Comparison of ENCODE assay signal across 9 mouse cellular contexts in the genomic region with DNA sequence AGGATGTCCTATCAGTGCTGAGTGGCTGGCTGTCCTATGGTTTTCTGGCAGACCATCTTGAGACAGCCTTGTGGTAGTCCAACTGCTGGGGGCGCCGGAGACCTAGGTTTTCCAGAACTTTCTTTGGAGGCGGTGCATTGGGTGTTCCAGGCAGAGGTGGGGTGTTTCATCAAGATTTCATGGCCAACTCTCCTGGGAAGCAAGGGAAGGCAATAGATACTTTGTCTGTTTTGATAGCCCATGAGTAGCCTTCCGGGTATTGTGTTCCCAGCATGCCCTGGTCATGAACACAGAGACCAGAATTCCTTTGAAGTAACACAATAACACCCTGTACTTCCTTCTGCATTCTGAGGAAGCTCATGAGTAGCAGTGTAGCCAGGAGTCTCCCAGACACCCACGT. TPM values are rescaled to one million over a fixed set of nuclear protein-coding genes. Genes with fewer than 3 reads are reported as not detected.
DNase-seq lines count a peak whose midpoint lies in the region; ATAC-seq lines count a peak whose summit lies in the region.
"Had no signal": no experiment of that assay in that cellular context is flagged by ENCODE, and none has a peak within 500 bp of the region (broad histone marks: within the 10 kb centered on the region; RNA-seq: fewer than 3 reads in every experiment).

No protein-coding gene starts in this region.

- intact Hi-C loops in gastrocnemius, postnatal 14 days (cut with DNase I; ENCODE audit: low total_unique reads) = no loop called here

- peak; percentile 29 for DNase-seq in gastrocnemius, postnatal 14 days
- DNase-seq in gastrocnemius, adult 8-10 months (ENCODE audit: low spot score in 2 of 2) = no peak
- peak; percentile 75 to 88 for DNase-seq in heart, adult 18-20 months
- peak; percentile 24 to 31 for DNase-seq in kidney, adult 8-10 months
- DNase-seq in lung, postnatal 25 days (ENCODE audit: low spot score) = peak; percentile 59
- DNase-seq in left cerebral cortex, adult 11 months (ENCODE audit: low spot score) = no peak
- DNase-seq in layer of hippocampus, adult 18-20 months (ENCODE audit: low spot score in 2 of 2) = no peak

- ATAC-seq in megakaryocyte-erythroid progenitor cell, adult 5-6 weeks (replicated peaks; ENCODE audit: low FRiP score, low TSS enrichment, poor library complexity, severe bottlenecking) = no peak; the same call in 1 of the 2 replicates
- ATAC-seq: forebrain, embryonic 16.5 days had no signal

RNA-seq across cellular contexts. Expression of gene Vwf, which starts 17.1 kb away (rescaled TPM):
- total RNA-seq in gastrocnemius, postnatal 14 days (2021) = 10 to 100 TPM; 25.4 to 29.5 TPM
- 10 to 100 TPM; 13.4 to 20.8 (median 15.4) TPM for total RNA-seq in gastrocnemius, adult 8-10 months (2022)
- total RNA-seq in heart, adult 18-20 months (2021) = 100 to 1,000 TPM in 1 of 2 experiments, 10 to 100 TPM in 1; 78.4 to 104 TPM
- total RNA-seq in megakaryocyte-erythroid progenitor cell, adult 5-6 weeks (2014; fragmentation: Nextera tagmentation) = 11.0 and 14.9 TPM in 2 replicates
- total RNA-seq in megakaryocyte-erythroid progenitor cell, adult 5-6 weeks (2017) = 5.5 and 9.3 TPM in 2 replicates
- 10 to 100 TPM; 12.2 to 14.2 TPM for total RNA-seq in layer of hippocampus, adult 18-20 months (2021)

RNA-seq across cellular contexts. Expression of gene Cd9, which starts 34.9 kb away (rescaled TPM):
- total RNA-seq in gastrocnemius, postnatal 14 days (2021) = 10 to 100 TPM; 47.6 to 76.0 TPM
- total RNA-seq in gastrocnemius, adult 8-10 months (2022) = 10 to 100 TPM; 10.5 to 19.3 (median 15.0) TPM
- total RNA-seq in heart, adult 18-20 months (2021) = 10 to 100 TPM; 49.9 to 50.4 TPM
- total RNA-seq in megakaryocyte-erythroid progenitor cell, adult 5-6 weeks (2014; fragmentation: Nextera tagmentation) = 9.5 and 11.8 TPM in 2 replicates
- total RNA-seq in megakaryocyte-erythroid progenitor cell, adult 5-6 weeks (2017) = 34.1 and 40.0 TPM in 2 replicates
- 10 to 100 TPM; 52.0 to 55.1 TPM for total RNA-seq in layer of hippocampus, adult 18-20 months (2021)

Comparison
In these comparisons a context has a peak if more than half of its experiments do, and no peak if none do; other contexts are left out.
1. DNase-seq: peak in gastrocnemius, postnatal 14 days (single experiment), heart, adult 18-20 months (2 of 2), kidney, adult 8-10 months (2 of 2) and lung, postnatal 25 days (single experiment); none in gastrocnemius, adult 8-10 months (0 of 2), left cerebral cortex, adult 11 months (single experiment) and layer of hippocampus, adult 18-20 months (0 of 2).